Mouse (Mus musculus) forebrain, embryonic 10.5 days (tissue): ENCODE measurements around the gene Angptl8. TPM values are rescaled to one million over a fixed set of nuclear protein-coding genes. Genes with fewer than 3 reads are reported as not detected.

ENCODE experiments used
- DNase-seq: peaks from one replicate; pipeline ENCODE4 v3.0.0-alpha.2; 2017; ENCODE audit warnings: low spot score; ENCODE audit errors: extremely low spot score
- H3K27ac ChIP-seq: fragments of 300-500 bp; sonication (generic); 2 replicates; pipeline ENCODE4 v1.5.1; 2016; ENCODE audit warnings: mild to moderate bottlenecking
- H3K27me3 ChIP-seq: fragments of 300-500 bp; sonication (generic); 2 replicates; pipeline ENCODE4 v1.6.1; 2016; ENCODE audit warnings: mild to moderate bottlenecking; ENCODE audit not compliant: poor library complexity, severe bottlenecking
- H3K36me3 ChIP-seq: fragments of 300-500 bp; sonication (generic); replicated peaks from 2 replicates; pipeline ENCODE4 v1.6.1; 2016; ENCODE audit warnings: mild to moderate bottlenecking, moderate library complexity
- H3K4me1 ChIP-seq: fragments of 300-500 bp; sonication (generic); 2 replicates; pipeline ENCODE4 v1.6.1; 2016
- H3K4me3 ChIP-seq: fragments of 300-500 bp; sonication (generic); 2 replicates; pipeline ENCODE4 v1.5.1; 2016; ENCODE audit warnings: mild to moderate bottlenecking, moderate library complexity
- H3K9me3 ChIP-seq: fragments of 300-500 bp; sonication (generic); 2 replicates; pipeline ENCODE4 v1.6.1; 2016; ENCODE audit warnings: mild to moderate bottlenecking, moderate library complexity
- WGBS: fragments of 180-500 bp; shearing (Covaris S2); methylation state at CpG from one replicate; pipeline ENCODE4 v1.1.7; 2016; 5-methylcytosine and 5-hydroxymethylcytosine counted together
- polyA plus RNA-seq: library from polyadenylated mRNA; unstranded; fragments of >200 nt; fragmentation: Nextera tagmentation; extraction: Ambion mirVana; gene quantifications from 2 replicates; pipeline ENCODE4 v1.2.1, GENCODE M21; 2016

Angptl8 gene
- polyA plus RNA-seq, 1 experiment from 2014 or later, result 0.94 TPM

DNA sequence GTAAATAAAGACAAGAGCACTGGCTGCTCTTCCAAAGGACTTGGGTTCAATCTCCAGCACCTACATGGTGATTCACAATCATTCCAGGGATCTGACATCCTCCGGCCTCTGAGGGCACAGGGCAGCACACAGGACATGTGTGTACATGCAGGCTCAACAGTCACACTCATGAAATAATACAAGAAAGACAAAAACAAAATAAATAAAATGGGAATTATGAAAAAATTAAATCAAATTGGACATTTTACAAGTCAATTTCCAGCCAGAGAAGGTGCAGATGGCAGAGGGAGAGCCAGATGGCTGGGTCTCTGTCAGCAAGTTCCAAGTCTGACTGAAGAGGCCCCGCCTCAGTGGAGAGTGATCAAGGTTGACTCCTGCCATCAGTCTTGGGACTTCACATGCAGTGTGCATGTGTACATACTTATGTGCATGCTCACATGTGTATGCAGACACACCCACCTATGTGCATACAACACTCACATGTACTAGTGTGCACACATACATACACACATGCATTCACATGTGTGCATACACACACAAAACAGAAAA lies 16.1 kb upstream of the Angptl8 start:
- WGBS, result 97% methylated on average over 2 of the region's 2 CpGs
- Histone ChIP-seq H3K4me1 (no peaks in the 10 kb centered on the region), H3K27me3 (no peaks in the 10 kb centered on the region), H3K27ac (no peak overlapping the region), H3K36me3 (peaks cover 41% of the 10 kb centered on the region), H3K9me3 (no peaks in the 10 kb centered on the region), H3K4me3 (no peak overlapping the region)
- no peak for DNase-seq

DNA sequence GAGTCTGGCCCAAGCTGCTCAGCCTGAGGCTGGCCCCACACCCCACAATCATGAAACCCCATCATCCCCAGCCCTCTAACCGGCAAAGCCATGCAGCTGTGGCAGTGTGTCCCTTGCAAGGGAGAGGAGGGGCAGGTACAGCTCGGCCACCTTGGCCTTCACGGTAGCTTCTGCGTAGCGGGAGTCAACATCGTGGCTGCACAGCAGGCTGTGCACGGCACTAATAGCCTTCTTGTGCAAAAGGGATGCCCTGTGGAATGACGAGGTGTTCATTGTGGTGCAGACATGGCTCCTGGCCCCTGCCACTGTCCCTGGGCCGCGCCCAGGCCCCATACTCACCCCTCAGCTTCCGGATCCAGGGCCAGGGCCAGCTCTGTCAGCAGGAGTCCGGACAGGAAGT lies 15.1 kb upstream of the Angptl8 start:
- H3K27me3 ChIP-seq, result no peaks in the 10 kb centered on the region
- peaks cover 33% of the 10 kb centered on the region for H3K36me3 ChIP-seq
- no peak overlapping the region for H3K27ac ChIP-seq
- H3K4me3 ChIP-seq, result no peak overlapping the region
- H3K9me3 ChIP-seq, result no peaks in the 10 kb centered on the region
- 92% methylated on average over 12 of the region's 12 CpGs for WGBS
- H3K4me1 ChIP-seq, result no peaks in the 10 kb centered on the region
- no peak for DNase-seq

DNA sequence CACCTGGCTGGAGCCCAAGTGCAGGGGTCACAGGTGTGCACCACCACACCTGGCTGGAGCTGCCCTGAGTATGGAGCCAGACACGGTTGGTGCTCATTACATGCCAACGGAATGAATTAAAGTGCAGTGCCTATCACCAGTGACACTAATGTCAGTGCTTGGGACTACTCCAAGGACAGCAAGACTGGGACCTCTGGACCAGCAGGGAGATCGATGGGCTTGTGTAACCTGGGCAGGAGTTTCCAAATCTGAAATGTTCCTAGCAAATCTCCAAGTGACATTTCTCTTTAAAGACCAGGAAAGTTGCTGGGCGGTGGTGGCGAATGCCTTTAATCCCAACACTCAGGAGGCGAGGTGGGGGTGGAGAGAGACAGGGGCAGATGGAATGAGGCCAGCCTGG lies 12.6 kb upstream of the Angptl8 start:
- no peak for DNase-seq
- 84% methylated on average over 6 of the region's 6 CpGs for WGBS
- peaks cover 14% of the 10 kb centered on the region for H3K36me3 ChIP-seq

DNA sequence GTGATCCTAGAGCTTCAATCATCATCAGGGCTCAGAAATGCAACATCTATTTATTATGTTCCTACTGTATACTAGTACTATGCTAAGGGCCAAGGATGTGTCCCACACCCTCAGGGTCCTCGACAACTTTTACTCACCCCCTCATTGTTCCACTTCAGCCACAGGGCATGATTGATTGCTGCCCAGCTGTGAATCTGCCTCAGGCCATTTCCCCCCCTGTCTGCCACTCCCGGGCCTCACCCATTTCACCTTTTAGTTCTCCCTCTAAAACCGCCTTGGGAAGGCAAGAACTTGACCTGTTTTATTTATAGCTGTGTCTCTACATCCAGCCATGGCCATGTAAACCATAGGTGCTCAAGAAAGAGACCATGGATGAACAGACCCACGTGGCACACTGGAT lies 11.4 kb upstream of the Angptl8 start:
- H3K27ac ChIP-seq, result no peak overlapping the region
- H3K4me1 ChIP-seq, result no peaks in the 10 kb centered on the region; the same call in 1 of the 2 replicates
- 72% methylated on average over 4 of the region's 4 CpGs for WGBS
- H3K36me3 ChIP-seq, result peaks cover 11% of the 10 kb centered on the region; the same call in 1 of the 2 replicates
- H3K9me3 ChIP-seq, result no peaks in the 10 kb centered on the region
- no peak overlapping the region for H3K4me3 ChIP-seq
- no peaks in the 10 kb centered on the region for H3K27me3 ChIP-seq
- no peak for DNase-seq

More for the DNA sequence above, 12.6 kb upstream of the Angptl8 start:
- Histone ChIP-seq H3K4me1 (no peaks in the 10 kb centered on the region; the same call in 1 of the 2 replicates), H3K27me3 (no peaks in the 10 kb centered on the region), H3K4me3 (no peak overlapping the region), H3K9me3 (no peaks in the 10 kb centered on the region), H3K27ac (no peak overlapping the region)

DNA sequence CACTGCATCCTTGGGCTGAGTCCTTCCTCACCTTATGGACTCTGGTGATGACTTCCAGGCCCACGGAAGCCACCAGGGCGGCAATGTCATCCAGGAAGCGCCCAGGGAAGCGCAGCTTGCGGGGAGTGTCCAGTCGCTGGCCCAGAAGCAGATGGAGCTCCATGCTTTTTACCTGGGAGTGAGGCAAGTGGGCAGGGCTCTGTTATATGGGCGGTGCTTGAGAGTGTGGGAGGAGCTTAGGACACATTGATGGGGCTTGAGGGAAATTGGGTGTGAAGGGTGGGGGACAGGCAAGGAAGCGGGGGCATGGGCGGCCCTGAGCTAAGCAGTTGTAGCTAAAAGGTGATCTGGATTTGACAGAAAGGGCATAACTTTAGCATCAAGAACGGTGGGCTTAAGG lies 10.9 kb upstream of the Angptl8 start:
- no peaks in the 10 kb centered on the region for H3K9me3 ChIP-seq
- WGBS, result 64% methylated on average over 10 of the region's 10 CpGs
- no peak for DNase-seq
- no peak overlapping the region for H3K4me3 ChIP-seq
- peaks cover 15% of the 10 kb centered on the region for H3K36me3 ChIP-seq
- no peak overlapping the region for H3K27ac ChIP-seq
- H3K4me1 ChIP-seq, result no peaks in the 10 kb centered on the region; the same call in 1 of the 2 replicates
- H3K27me3 ChIP-seq, result no peaks in the 10 kb centered on the region

DNA sequence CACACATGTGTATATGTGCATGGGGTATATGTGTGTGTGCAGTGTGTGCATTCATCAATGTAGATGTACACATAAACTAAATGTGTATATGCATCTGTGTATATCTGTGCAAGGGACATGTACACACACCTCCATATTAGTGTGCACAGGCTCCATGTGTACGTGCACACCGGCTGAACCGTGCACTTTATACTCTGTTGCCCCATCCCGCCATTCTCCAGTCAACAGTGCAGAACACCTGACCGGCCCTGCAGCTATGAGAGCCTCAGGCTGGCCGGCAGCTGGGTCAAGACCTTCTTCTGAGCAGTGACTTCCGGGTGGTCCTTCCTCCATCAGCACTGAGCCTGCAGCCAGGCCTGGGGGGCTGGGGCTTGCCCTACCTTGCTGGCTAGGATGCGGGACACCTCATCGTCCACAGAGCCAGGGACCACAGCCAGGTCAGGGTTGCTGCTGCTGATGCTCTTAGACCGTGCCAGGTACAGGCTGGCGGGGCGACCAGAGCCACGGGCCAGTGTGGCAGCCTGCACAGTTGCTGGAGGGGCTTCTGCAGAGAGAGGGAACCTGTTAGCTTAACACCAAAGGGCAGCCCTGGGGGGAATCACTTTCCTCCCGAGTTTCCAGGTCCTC lies 5.4 kb upstream of the Angptl8 start:
- DNase-seq, result no peak
- Histone ChIP-seq H3K36me3 (peaks cover 46% of the 10 kb centered on the region), H3K4me1 (no peaks in the 10 kb centered on the region; the same call in 1 of the 2 replicates), H3K9me3 (no peaks in the 10 kb centered on the region), H3K27ac (no peak overlapping the region), H3K4me3 (no peak overlapping the region), H3K27me3 (no peaks in the 10 kb centered on the region)
- WGBS, result 93% methylated on average over 14 of the region's 14 CpGs

DNA sequence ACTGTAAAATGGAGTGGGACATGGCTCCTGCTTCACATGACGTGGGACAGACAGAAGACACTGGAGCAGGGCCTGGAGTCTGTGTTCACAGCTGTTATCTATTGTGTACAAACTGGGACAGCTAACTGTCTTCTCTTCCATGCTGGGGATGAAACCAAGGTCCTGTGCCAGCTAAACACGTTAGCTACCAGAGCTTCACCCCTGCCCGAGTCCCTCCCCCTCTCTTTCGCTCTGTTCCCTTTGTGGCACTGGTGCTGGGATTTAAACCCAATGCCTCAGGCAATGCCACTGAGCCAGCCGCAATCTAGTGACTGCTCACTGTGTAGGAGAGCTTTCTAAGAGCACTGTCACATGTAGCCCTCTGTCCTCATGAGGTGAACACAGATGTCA lies 4.9 kb upstream of the Angptl8 start:
- DNase-seq, result no peak
- H3K4me3 ChIP-seq, result no peak overlapping the region
- H3K36me3 ChIP-seq, result peaks cover 51% of the 10 kb centered on the region
- WGBS, result 74% methylated on average over 5 of the region's 5 CpGs
- H3K27me3 ChIP-seq, result no peaks in the 10 kb centered on the region
- no peaks in the 10 kb centered on the region for H3K9me3 ChIP-seq
- no peak overlapping the region for H3K27ac ChIP-seq
- H3K4me1 ChIP-seq, result no peaks in the 10 kb centered on the region; the same call in 1 of the 2 replicates

DNA sequence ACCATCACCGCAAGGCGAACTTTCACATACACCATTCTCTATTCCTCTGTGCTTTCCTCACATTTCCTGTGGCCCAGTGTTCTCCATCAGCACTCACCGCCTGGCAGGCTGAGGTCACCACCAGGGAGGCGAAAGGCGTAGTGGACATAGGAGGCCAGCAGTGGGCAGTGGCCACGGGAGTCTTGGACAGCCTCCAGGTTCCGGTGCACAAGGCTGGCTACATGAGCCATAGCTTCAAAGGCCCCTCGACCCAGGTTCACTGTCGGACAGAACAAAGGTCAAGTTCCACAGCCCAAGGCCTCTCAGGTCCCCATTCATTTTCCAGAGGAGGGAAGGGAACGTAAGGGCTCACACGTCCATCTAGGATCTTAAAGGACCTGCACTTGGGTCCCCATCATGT lies 4.4 kb upstream of the Angptl8 start:
- WGBS, result 90% methylated on average over 11 of the region's 11 CpGs
- Histone ChIP-seq H3K27me3 (no peaks in the 10 kb centered on the region), H3K36me3 (peaks cover 56% of the 10 kb centered on the region), H3K4me1 (no peaks in the 10 kb centered on the region), H3K27ac (no peak overlapping the region), H3K4me3 (no peak overlapping the region), H3K9me3 (no peaks in the 10 kb centered on the region)
- DNase-seq, result no peak

DNA sequence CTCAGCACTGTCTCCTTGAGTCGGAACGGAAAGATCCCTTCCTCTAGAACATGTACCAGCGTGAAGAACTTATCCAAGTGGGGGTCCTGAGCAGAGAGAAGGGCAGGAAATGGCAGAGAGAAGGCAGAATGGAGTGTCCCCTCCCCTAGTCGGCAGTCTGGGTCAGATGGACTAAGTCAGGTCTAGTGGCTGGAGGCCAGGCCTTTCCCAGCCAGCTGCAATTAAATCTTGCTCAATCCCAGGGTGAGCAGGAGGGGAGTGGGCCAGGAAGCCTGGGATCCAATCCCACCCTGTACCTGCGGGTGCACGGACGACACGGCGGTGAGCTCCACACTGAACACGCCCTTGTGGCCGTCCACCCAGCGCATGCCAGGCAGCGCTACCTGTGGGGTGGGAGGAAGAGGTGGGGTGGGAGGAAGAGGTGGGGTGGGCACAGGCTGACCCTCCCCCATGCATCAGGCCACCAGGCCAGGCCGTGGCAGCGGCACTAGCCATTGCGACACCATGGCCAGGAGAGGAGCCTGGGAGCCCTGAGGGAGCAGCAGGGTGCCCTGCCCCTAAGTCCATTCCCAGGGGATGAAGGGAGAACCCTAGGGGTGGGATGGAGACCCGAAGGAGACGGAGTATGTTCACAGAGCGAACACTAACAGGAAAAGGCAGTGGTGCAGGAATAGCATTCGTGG lies 3.6 kb upstream of the Angptl8 start:
- no peaks in the 10 kb centered on the region for H3K27me3 ChIP-seq
- 92% methylated on average over 20 of the region's 20 CpGs for WGBS
- peaks cover 61% of the 10 kb centered on the region for H3K36me3 ChIP-seq
- no peak overlapping the region for H3K4me3 ChIP-seq
- DNase-seq, result no peak
- H3K27ac ChIP-seq, result no peak overlapping the region
- H3K4me1 ChIP-seq, result no peaks in the 10 kb centered on the region
- no peaks in the 10 kb centered on the region for H3K9me3 ChIP-seq

DNA sequence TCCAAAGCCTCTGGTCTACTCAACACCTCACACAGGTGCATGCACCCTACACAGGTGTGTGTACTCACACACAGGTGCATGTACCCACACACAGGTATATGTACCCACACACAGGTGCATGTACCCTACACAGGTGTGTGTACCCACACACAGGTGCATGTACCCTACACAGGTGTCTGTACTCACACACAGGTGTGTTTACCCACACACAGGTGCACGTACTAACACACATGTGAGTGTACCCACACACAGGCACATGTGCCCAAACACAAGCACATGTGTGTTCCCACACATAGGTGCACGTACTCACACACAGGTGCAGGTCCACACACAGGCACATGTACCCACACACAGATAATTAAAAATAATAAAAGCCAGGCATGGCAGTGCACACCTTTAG lies 2.4 kb downstream of the Angptl8 start:
- Histone ChIP-seq H3K4me1 (no peaks in the 10 kb centered on the region; the same call in 1 of the 2 replicates), H3K27ac (no peak overlapping the region), H3K4me3 (no peak overlapping the region), H3K9me3 (no peaks in the 10 kb centered on the region), H3K36me3 (peaks cover 75% of the 10 kb centered on the region), H3K27me3 (no peaks in the 10 kb centered on the region)
- DNase-seq, result no peak
- 91% methylated on average over 2 of the region's 2 CpGs for WGBS

DNA sequence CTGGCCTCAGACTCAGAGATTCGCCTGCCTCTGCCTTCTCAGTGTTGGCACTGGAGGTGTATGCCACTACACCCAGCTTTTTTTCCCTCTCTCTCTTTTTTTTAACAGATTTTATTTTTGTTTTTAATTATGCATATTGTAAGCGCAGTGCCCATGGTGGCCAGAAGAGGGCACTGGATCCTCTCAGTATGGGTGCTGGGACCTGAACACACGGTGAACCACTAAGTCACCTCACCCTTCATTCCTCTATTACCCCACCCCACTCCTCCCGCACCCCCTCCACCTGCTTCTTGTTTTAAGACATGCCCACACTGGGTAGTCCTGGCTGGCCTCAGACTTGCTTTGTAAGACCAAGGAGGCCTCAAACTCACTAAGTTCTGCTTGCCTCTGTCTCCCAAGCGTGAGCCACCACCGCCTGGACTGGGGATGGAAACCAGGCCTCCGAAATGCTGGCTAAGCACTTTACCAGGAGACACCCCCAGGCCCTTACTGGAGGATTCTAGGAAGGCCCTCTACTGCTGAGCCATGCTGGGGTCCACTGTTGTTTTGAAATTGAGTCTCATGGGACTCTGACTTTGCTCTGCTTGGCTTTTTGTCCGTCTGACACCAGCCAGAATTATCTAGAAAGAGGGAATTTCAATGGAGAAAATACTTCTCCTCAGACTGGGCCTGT lies 4.9 kb downstream of the Angptl8 start:
- DNase-seq, result peak; percentile 34
- no peaks in the 10 kb centered on the region for H3K27me3 ChIP-seq
- H3K27ac ChIP-seq, result no peak overlapping the region
- H3K4me3 ChIP-seq, result no peak overlapping the region
- H3K4me1 ChIP-seq, result peaks cover 4% of the 10 kb centered on the region
- H3K9me3 ChIP-seq, result no peaks in the 10 kb centered on the region
- 60% methylated on average over 8 of the region's 8 CpGs for WGBS
- peaks cover 84% of the 10 kb centered on the region for H3K36me3 ChIP-seq

DNA sequence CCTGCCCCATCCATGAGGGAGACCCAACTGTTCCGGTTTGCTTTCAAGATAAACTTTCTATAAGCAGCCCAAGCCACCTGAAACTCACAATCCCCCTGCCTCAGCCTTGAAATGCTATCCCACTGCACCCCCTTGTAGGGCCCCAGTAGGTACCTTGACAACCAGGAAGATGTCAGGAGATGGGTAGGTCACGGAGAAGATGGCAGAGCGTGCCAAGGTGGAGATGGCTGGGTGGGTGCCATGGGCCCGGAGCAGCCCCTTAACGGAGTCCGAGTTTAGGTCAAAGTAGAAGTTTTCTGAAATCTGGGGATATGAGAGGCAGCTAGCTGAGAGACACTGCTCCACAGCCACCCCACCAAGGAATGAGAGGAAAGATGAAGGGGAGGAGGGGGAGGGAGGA lies 6.0 kb downstream of the Angptl8 start:
- Histone ChIP-seq H3K4me1 (peaks cover 11% of the 10 kb centered on the region), H3K4me3 (no peak overlapping the region), H3K27ac (no peak overlapping the region), H3K27me3 (no peaks in the 10 kb centered on the region), H3K36me3 (peaks cover 83% of the 10 kb centered on the region), H3K9me3 (no peaks in the 10 kb centered on the region)
- WGBS, result 94% methylated on average over 6 of the region's 6 CpGs
- DNase-seq, result no peak

DNA sequence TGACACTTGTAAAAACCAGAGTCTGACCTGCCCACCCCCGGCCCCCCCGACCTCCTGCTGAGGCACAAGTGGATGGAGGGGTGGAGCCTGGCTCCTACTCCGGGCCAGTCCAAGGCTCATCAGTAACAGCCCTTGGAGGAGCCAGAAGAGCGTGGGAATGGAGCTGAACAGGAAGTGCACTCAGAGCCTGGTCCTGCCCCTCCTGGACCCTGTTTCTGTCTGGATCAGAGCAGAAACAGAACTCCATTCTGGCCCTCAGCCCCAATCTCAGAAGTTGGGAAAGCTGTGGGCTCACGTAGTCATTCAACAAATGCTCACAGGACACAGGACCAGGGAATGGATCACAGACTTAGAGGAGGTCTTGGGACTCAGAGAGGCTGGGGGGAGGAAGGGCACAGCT lies 7.1 kb downstream of the Angptl8 start:
- H3K9me3 ChIP-seq, result no peaks in the 10 kb centered on the region
- no peaks in the 10 kb centered on the region for H3K27me3 ChIP-seq
- H3K4me3 ChIP-seq, result no peak overlapping the region
- H3K4me1 ChIP-seq, result peaks cover 21% of the 10 kb centered on the region
- no peak for DNase-seq
- WGBS, result 68% methylated on average over 5 of the region's 5 CpGs
- H3K27ac ChIP-seq, result no peak overlapping the region
- H3K36me3 ChIP-seq, result peaks cover 78% of the 10 kb centered on the region
